Comparison of ENCODE assay signal across 11 mouse cellular contexts in genomic region chr2:30084632-30085031, GRCm38 (mm10). TPM values are rescaled to one million over a fixed set of nuclear protein-coding genes. Genes with fewer than 3 reads are reported as not detected.
DNase-seq lines count a peak whose midpoint lies in the region; ATAC-seq and TF ChIP-seq lines count a peak whose summit lies in the region.
"Had no signal": no experiment of that assay in that cellular context is flagged by ENCODE, and none has a peak within 500 bp of the region (broad histone marks: within the 10 kb centered on the region; RNA-seq: fewer than 3 reads in every experiment).

No protein-coding gene starts in this region.

- 0 out of 2 replicates have a peak, but pooled peaks cover 4% of the 10 kb centered on the region for H3K4me1 ChIP-seq in heart, embryonic 11.5 days (ENCODE audit: control insufficient read depth, insufficient read depth, low read length)
- H3K4me1 ChIP-seq in embryonic facial prominence, embryonic 10.5 days, result peaks cover 28% of the 10 kb centered on the region
- H3K4me1 ChIP-seq in hindbrain, postnatal 0 days (ENCODE audit: insufficient read depth, low read length), result peaks cover 4% of the 10 kb centered on the region; the same call in 1 of the 2 replicates
- H3K4me1 ChIP-seq in midbrain, embryonic 14.5 days (ENCODE audit: control insufficient read depth, insufficient read depth, low read length), result no peaks in the 10 kb centered on the region

- TF ChIP-seq CTCF in hindbrain, postnatal 0 days (IDR thresholded peaks at IDR 0.05; ENCODE audit: low read depth), result no peak

- H3K36me3 ChIP-seq in heart, embryonic 11.5 days (ENCODE audit: control insufficient read depth, insufficient read depth, low read length), result 0 out of 2 replicates have a peak, but pooled peaks cover 4% of the 10 kb centered on the region
- peaks cover 33% of the 10 kb centered on the region for H3K36me3 ChIP-seq in embryonic facial prominence, embryonic 10.5 days (replicated peaks)
- no peaks in the 10 kb centered on the region for H3K36me3 ChIP-seq in hindbrain, postnatal 0 days (ENCODE audit: insufficient read depth, low read length)
- no peaks in the 10 kb centered on the region for H3K36me3 ChIP-seq in midbrain, embryonic 14.5 days (ENCODE audit: control insufficient read depth, insufficient read depth, low read length)

- peak overlapping the region; percentile 18; the same call in 1 of the 2 replicates for H3K4me3 ChIP-seq in heart, embryonic 11.5 days (ENCODE audit: low read depth, low read length)
- H3K4me3 ChIP-seq in embryonic facial prominence, embryonic 10.5 days, result peak overlapping the region; percentile 46
- 0 out of 2 replicates have a peak overlapping the region, but pooled peaks have one; percentile 1 for H3K4me3 ChIP-seq in hindbrain, postnatal 0 days (ENCODE audit: low read length)
- no peak overlapping the region for H3K4me3 ChIP-seq in midbrain, embryonic 14.5 days (replicated peaks; ENCODE audit: low read depth, low read length)
- H3K4me3 ChIP-seq: layer of hippocampus, adult 2 months; myocyte had no signal

- peak overlapping the region; percentile 58 for H3K9ac ChIP-seq in heart, embryonic 11.5 days (ENCODE audit: low read depth, low read length)
- no peak overlapping the region for H3K9ac ChIP-seq in hindbrain, postnatal 0 days (replicated peaks; ENCODE audit: low read length)
- peak overlapping the region; percentile 18; the same call in 1 of the 2 replicates for H3K9ac ChIP-seq in midbrain, embryonic 14.5 days (replicated peaks; ENCODE audit: low read length)

- no peaks in the 10 kb centered on the region for H3K27me3 ChIP-seq in heart, embryonic 11.5 days (ENCODE audit: control insufficient read depth, insufficient read depth, low read length)
- H3K27me3 ChIP-seq in embryonic facial prominence, embryonic 10.5 days (replicated peaks; ENCODE audit: low read depth, poor library complexity, severe bottlenecking), result no peaks in the 10 kb centered on the region
- H3K27me3 ChIP-seq in hindbrain, postnatal 0 days (ENCODE audit: insufficient read depth, low read length), result no peaks in the 10 kb centered on the region
- no peaks in the 10 kb centered on the region for H3K27me3 ChIP-seq in midbrain, embryonic 14.5 days (ENCODE audit: control insufficient read depth, insufficient read depth, low read length)

- no peak overlapping the region for H3K27ac ChIP-seq in heart, embryonic 11.5 days (ENCODE audit: low read depth, low read length)
- peak overlapping the region; percentile 26 for H3K27ac ChIP-seq in embryonic facial prominence, embryonic 10.5 days (replicated peaks)
- no peak overlapping the region for H3K27ac ChIP-seq in hindbrain, postnatal 0 days
- no peak overlapping the region for H3K27ac ChIP-seq in midbrain, embryonic 14.5 days (replicated peaks; ENCODE audit: low read depth, low read length)
- H3K27ac ChIP-seq: layer of hippocampus, adult 2 months had no signal

- WGBS in heart, embryonic 11.5 days (ENCODE audit: insufficient replicate concordance), result 7% methylated on average over 12 of the region's 12 CpGs
- 5% methylated on average over 12 of the region's 12 CpGs for WGBS in embryonic facial prominence, embryonic 10.5 days
- 11% methylated on average over 11 of the region's 12 CpGs for WGBS in hindbrain, postnatal 0 days
- 4% methylated on average over 12 of the region's 12 CpGs for WGBS in midbrain, embryonic 14.5 days

- peak overlapping the region; percentile 58 for H3K4me2 ChIP-seq in heart, embryonic 11.5 days
- peak overlapping the region; percentile 30 for H3K4me2 ChIP-seq in hindbrain, postnatal 0 days (ENCODE audit: low read depth, low read length)
- H3K4me2 ChIP-seq in midbrain, embryonic 14.5 days (ENCODE audit: low read length), result peak overlapping the region; percentile 23

- no peak for DNase-seq in heart, adult 9 months (ENCODE audit: low spot score in 2 of 2)
- DNase-seq in embryonic facial prominence, embryonic 10.5 days (ENCODE audit: low spot score), result peak; percentile 59
- peak; percentile 27 for DNase-seq in hindbrain, postnatal 0 days (ENCODE audit: low spot score)
- peak; percentile 49 for DNase-seq in midbrain, embryonic 14.5 days
- DNase-seq in urinary bladder, postnatal 36 days (ENCODE audit: low spot score in 2 of 2), result no peak
- DNase-seq in gastrocnemius, adult 8-10 months (ENCODE audit: low spot score in 2 of 2), result no peak
- no peak for DNase-seq in urinary bladder, postnatal 10 days (ENCODE audit: low spot score)
- DNase-seq: adrenal gland, adult 2 months had no signal

- no peaks in the 10 kb centered on the region for H3K9me3 ChIP-seq in heart, embryonic 11.5 days (replicated peaks; ENCODE audit: control insufficient read depth, low read length)
- no peaks in the 10 kb centered on the region for H3K9me3 ChIP-seq in embryonic facial prominence, embryonic 10.5 days
- no peaks in the 10 kb centered on the region for H3K9me3 ChIP-seq in hindbrain, postnatal 0 days (ENCODE audit: low read length)
- H3K9me3 ChIP-seq in midbrain, embryonic 14.5 days (ENCODE audit: control insufficient read depth, low read length), result no peaks in the 10 kb centered on the region

- 0 out of 2 replicates have a peak, but pooled peaks have one; percentile 33 for ATAC-seq in heart, embryonic 11.5 days (replicated peaks; ENCODE audit: insufficient number of reproducible peaks, low FRiP score, low TSS enrichment)
- peak; percentile 74 for ATAC-seq in hindbrain, postnatal 0 days
- no peak for ATAC-seq in midbrain, embryonic 14.5 days (ENCODE audit: low FRiP score, low TSS enrichment)

RNA-seq across cellular contexts. Expression of gene Pkn3, which starts 7.1 kb away (rescaled TPM):
- 11.0 and 11.2 TPM in 2 replicates for polyA plus RNA-seq in heart, embryonic 11.5 days (2014; fragmentation: Nextera tagmentation; extraction: Ambion mirVana)
- 12.7 and 13.9 TPM in 2 replicates for polyA plus RNA-seq in embryonic facial prominence, embryonic 10.5 days (2016; fragmentation: Nextera tagmentation; extraction: Ambion mirVana)
- total RNA-seq in hindbrain, postnatal 0 days (2014; rRNA removed), result 1.2 and 4.5 TPM in 2 replicates
- polyA plus RNA-seq in hindbrain, postnatal 0 days (2015; fragmentation: Nextera tagmentation; extraction: Ambion mirVana), result 0.99 and 1.0 TPM in 2 replicates
- 1.1 and 1.9 TPM in 2 replicates for polyA plus RNA-seq in midbrain, embryonic 14.5 days (2014; fragmentation: Nextera tagmentation; extraction: Ambion mirVana)
- total RNA-seq in gastrocnemius, adult 8-10 months (2022), result 1 to 10 TPM; 2.1 to 3.2 (median 2.7) TPM

RNA-seq across cellular contexts. Expression of gene Zdhhc12, which starts 8.8 kb away (rescaled TPM):
- 56.3 and 59.1 TPM in 2 replicates for polyA plus RNA-seq in heart, embryonic 11.5 days (2014; fragmentation: Nextera tagmentation; extraction: Ambion mirVana)
- polyA plus RNA-seq in embryonic facial prominence, embryonic 10.5 days (2016; fragmentation: Nextera tagmentation; extraction: Ambion mirVana), result 35.2 and 37.7 TPM in 2 replicates
- total RNA-seq in hindbrain, postnatal 0 days (2014; rRNA removed), result 25.4 and 35.0 TPM in 2 replicates
- polyA plus RNA-seq in hindbrain, postnatal 0 days (2015; fragmentation: Nextera tagmentation; extraction: Ambion mirVana), result 30.2 and 32.2 TPM in 2 replicates
- 17.6 and 18.7 TPM in 2 replicates for polyA plus RNA-seq in midbrain, embryonic 14.5 days (2014; fragmentation: Nextera tagmentation; extraction: Ambion mirVana)
- 1 to 10 TPM; 3.1 to 3.9 (median 3.4) TPM for total RNA-seq in gastrocnemius, adult 8-10 months (2022)

RNA-seq across cellular contexts. Expression of gene Set, which starts 27.5 kb away (rescaled TPM):
- 291 and 322 TPM in 2 replicates for polyA plus RNA-seq in heart, embryonic 11.5 days (2014; fragmentation: Nextera tagmentation; extraction: Ambion mirVana)
- polyA plus RNA-seq in embryonic facial prominence, embryonic 10.5 days (2016; fragmentation: Nextera tagmentation; extraction: Ambion mirVana), result 870 and 873 TPM in 2 replicates
- 149 and 188 TPM in 2 replicates for total RNA-seq in hindbrain, postnatal 0 days (2014; rRNA removed)
- polyA plus RNA-seq in hindbrain, postnatal 0 days (2015; fragmentation: Nextera tagmentation; extraction: Ambion mirVana), result 332 and 334 TPM in 2 replicates
- 376 and 427 TPM in 2 replicates for polyA plus RNA-seq in midbrain, embryonic 14.5 days (2014; fragmentation: Nextera tagmentation; extraction: Ambion mirVana)
- 100 to 1,000 TPM; 106 to 121 (median 118) TPM for total RNA-seq in gastrocnemius, adult 8-10 months (2022)

RNA-seq across cellular contexts. Expression of gene Wdr34, which starts 36.0 kb away (rescaled TPM):
- polyA plus RNA-seq in heart, embryonic 11.5 days (2014; fragmentation: Nextera tagmentation; extraction: Ambion mirVana), result 17.5 and 17.6 TPM in 2 replicates
- 29.4 and 32.9 TPM in 2 replicates for polyA plus RNA-seq in embryonic facial prominence, embryonic 10.5 days (2016; fragmentation: Nextera tagmentation; extraction: Ambion mirVana)
- 87.4 and 87.7 TPM in 2 replicates for total RNA-seq in hindbrain, postnatal 0 days (2014; rRNA removed)
- 64.5 and 66.5 TPM in 2 replicates for polyA plus RNA-seq in hindbrain, postnatal 0 days (2015; fragmentation: Nextera tagmentation; extraction: Ambion mirVana)
- 62.9 and 80.2 TPM in 2 replicates for polyA plus RNA-seq in midbrain, embryonic 14.5 days (2014; fragmentation: Nextera tagmentation; extraction: Ambion mirVana)
- total RNA-seq in gastrocnemius, adult 8-10 months (2022), result 1 to 10 TPM; 3.9 to 5.6 (median 4.3) TPM

RNA-seq across cellular contexts. Expression of gene Zer1, which starts 39.8 kb away (rescaled TPM):
- polyA plus RNA-seq in heart, embryonic 11.5 days (2014; fragmentation: Nextera tagmentation; extraction: Ambion mirVana), result 5.4 and 7.1 TPM in 2 replicates
- polyA plus RNA-seq in embryonic facial prominence, embryonic 10.5 days (2016; fragmentation: Nextera tagmentation; extraction: Ambion mirVana), result 7.1 and 7.4 TPM in 2 replicates
- 77.6 and 99.2 TPM in 2 replicates for total RNA-seq in hindbrain, postnatal 0 days (2014; rRNA removed)
- polyA plus RNA-seq in hindbrain, postnatal 0 days (2015; fragmentation: Nextera tagmentation; extraction: Ambion mirVana), result 14.0 and 14.6 TPM in 2 replicates
- polyA plus RNA-seq in midbrain, embryonic 14.5 days (2014; fragmentation: Nextera tagmentation; extraction: Ambion mirVana), result 15.1 and 15.6 TPM in 2 replicates
- 10 to 100 TPM; 23.5 to 24.8 (median 24.3) TPM for total RNA-seq in gastrocnemius, adult 8-10 months (2022)

Comparison
In these comparisons a context has a peak if more than half of its experiments do, and no peak if none do; other contexts are left out.
1. DNase-seq: peak in embryonic facial prominence, embryonic 10.5 days (single experiment), hindbrain, postnatal 0 days (single experiment) and midbrain, embryonic 14.5 days (single experiment); none in heart, adult 9 months (0 of 2), urinary bladder, postnatal 36 days (0 of 2), gastrocnemius, adult 8-10 months (0 of 2) and urinary bladder, postnatal 10 days (single experiment).
2. Peak in every context shown above with its lines, with median percentiles within 50 percentile points of each other: H3K4me2 ChIP-seq.